Mouse (Mus musculus): ENCODE measurements around the gene Vmn2r105. TPM values are rescaled to one million over a fixed set of nuclear protein-coding genes. Genes with fewer than 3 reads are reported as not detected.

Gene Vmn2r105
- not detected for total RNA-seq (2023)

DNA sequence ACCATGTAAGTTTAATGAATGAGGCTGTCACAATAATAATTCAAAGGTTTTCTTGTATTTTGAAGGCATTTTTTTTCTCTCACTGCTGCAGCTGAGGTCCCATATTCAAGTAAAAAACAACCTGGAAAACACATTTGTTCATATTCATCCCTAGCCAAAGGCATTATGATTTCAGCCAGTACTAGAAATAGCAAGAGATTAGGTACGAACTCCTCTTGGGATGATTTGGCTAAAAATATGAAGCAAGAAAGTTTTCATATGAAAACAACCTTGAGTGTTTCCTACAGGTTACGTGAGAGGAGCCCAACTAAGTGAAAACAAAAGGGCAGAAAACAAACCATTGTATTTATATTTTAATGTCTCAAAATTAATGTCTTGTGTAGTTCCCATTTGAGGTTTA is at the start of gene Vmn2r105:
TSS of gene Vmn2r105 (minus strand) at position 101 of the 400 bp plus-strand sequence.

GRCm38 (mm10) chr17:20182997-20183396 is 51.9 kb downstream of the Vmn2r105 start, which contains the start of gene Fpr-rs6:
TSS of gene Fpr-rs6 (minus strand) at chr17:20183097.

Other genes with a start within 250 kb of the Vmn2r105 start
- gene Vmn2r104, start 186.7 kb downstream of the Vmn2r105 start, total RNA-seq (2023) = not detected
- not detected for gene Fpr-rs7, start 120.8 kb downstream of the Vmn2r105 start, total RNA-seq (2023)
- gene Fpr-rs6, start 52.0 kb downstream of the Vmn2r105 start, total RNA-seq (2023) = not detected
- not detected for gene Vmn2r106, start 50.5 kb upstream of the Vmn2r105 start, total RNA-seq (2023)
- gene Vmn2r107, start 110.2 kb upstream of the Vmn2r105 start, total RNA-seq (2023) = not detected
- not detected for gene Vmn1r224, start 179.1 kb upstream of the Vmn2r105 start, total RNA-seq (2023)
- under 1 TPM; 0.05 to 0.06 TPM for gene Vmn2r108, start 246.3 kb upstream of the Vmn2r105 start, total RNA-seq (2023)

All from monocyte, adult 59 days (primary cell).